Mouse (Mus musculus) CH12.LX (cell line): ENCODE data around the gene Gpatch2.

Experiments
- CHD1 ChIP-seq: IDR thresholded peaks from 2 replicates; pipeline ENCODE4 v1.6.1; 2012; ENCODE audit warnings: low read depth, low read length, improper control_type of control experiment, inconsistent platforms
- CTCF ChIP-seq, 2 experiments: IDR thresholded peaks in 1 of 2; conservative IDR thresholded peaks in 1 of 2; 2 replicates each; pipeline ENCODE4 v1.5.1; 2011 to 2012; ENCODE audit warnings: low read depth in 2 of 2, low read length in 2 of 2, improper control_type of control experiment in 1 of 2, inconsistent platforms in 1 of 2, mild to moderate bottlenecking in 1 of 2, moderate library complexity in 1 of 2
- E2F4 ChIP-seq: IDR thresholded peaks from 2 replicates; pipeline ENCODE4 v1.6.1; 2011; ENCODE audit warnings: low read depth, low read length, improper control_type of control experiment; ENCODE audit not compliant: insufficient replicate concordance
- EP300 ChIP-seq: IDR thresholded peaks from 2 replicates; pipeline ENCODE4 v1.6.1; 2011; ENCODE audit warnings: low read length, improper control_type of control experiment
- ETS1 ChIP-seq: conservative IDR thresholded peaks from 2 replicates; pipeline ENCODE4 v1.6.1; 2012; ENCODE audit warnings: low read depth, mild to moderate bottlenecking, inconsistent platforms, low read length, improper control_type of control experiment, moderate library complexity
- HCFC1 ChIP-seq: IDR thresholded peaks from 2 replicates; pipeline ENCODE4 v1.6.1; 2012; ENCODE audit warnings: low read depth, mild to moderate bottlenecking, inconsistent platforms, low read length, improper control_type of control experiment
- JUND ChIP-seq: conservative IDR thresholded peaks from 2 replicates; pipeline ENCODE4 v1.6.1; 2011; ENCODE audit warnings: low read depth, low read length, improper control_type of control experiment
- MAX ChIP-seq: IDR thresholded peaks from 2 replicates; pipeline ENCODE4 v1.6.1; 2011; ENCODE audit warnings: low read length, improper control_type of control experiment
- NELFE ChIP-seq: IDR thresholded peaks from 2 replicates; pipeline ENCODE4 v1.6.1; 2011; ENCODE audit warnings: low read depth, low read length, improper control_type of control experiment
- POLR2A ChIP-seq: IDR thresholded peaks from 2 replicates; pipeline ENCODE4 v1.6.1; 2011; ENCODE audit warnings: low read depth, mild to moderate bottlenecking, improper control_type of control experiment, low read length
- TBP ChIP-seq: conservative IDR thresholded peaks from 2 replicates; pipeline ENCODE4 v1.6.1; 2011; ENCODE audit warnings: low read depth, low read length, improper control_type of control experiment
- USF1 ChIP-seq: IDR thresholded peaks from 2 replicates; pipeline ENCODE4 v1.6.1; 2014; ENCODE audit warnings: low read depth, mild to moderate bottlenecking, inconsistent platforms, low read length, improper control_type of control experiment
- ZKSCAN1 ChIP-seq: IDR thresholded peaks from 2 replicates; pipeline ENCODE4 v1.6.1; 2012; ENCODE audit warnings: low read depth, inconsistent platforms, low read length, improper control_type of control experiment, borderline replicate concordance
- ZNF384 ChIP-seq: IDR thresholded peaks from 2 replicates; pipeline ENCODE4 v1.6.1; 2012; ENCODE audit warnings: low read depth, low read length, improper control_type of control experiment, inconsistent platforms

DNA sequence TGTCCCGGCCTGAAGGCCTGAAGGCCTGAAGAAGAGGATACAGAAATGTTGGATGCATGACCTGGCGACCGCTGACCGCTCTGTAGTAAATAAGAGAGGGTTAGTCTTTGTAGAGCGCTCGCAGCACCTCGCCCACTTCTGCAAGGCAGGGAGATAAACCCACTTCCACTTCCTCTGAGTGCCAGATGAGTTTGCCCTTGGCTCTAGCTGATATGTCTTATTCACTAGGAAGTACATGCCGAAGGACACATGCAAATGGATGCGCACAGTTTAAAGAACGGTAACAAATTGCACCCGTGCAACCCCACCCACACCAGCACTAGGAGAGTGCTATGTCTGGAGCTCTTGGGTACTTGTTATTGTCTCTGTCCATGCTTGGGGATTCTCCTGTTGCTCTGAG lies 131.6 kb downstream of the Gpatch2 start:
- TF ChIP-seq POLR2A = no peak
- no peak for TF ChIP-seq HCFC1
- no peak for TF ChIP-seq CHD1
- TF ChIP-seq NELFE = no peak
- TF ChIP-seq MAX = no peak
- TF ChIP-seq CTCF (conservative IDR thresholded peaks at IDR 0.05 in 1 of 2, IDR thresholded peaks at IDR 0.05 in 1 of 2; ENCODE audit: low read depth in 2 of 2, low read length in 2 of 2) = no peak
- no peak for TF ChIP-seq EP300
- no peak for TF ChIP-seq USF1
- no peak for TF ChIP-seq E2F4
- no peak for TF ChIP-seq ZKSCAN1
- no peak for TF ChIP-seq ETS1
- no peak for TF ChIP-seq ZNF384
- TF ChIP-seq JUND = no peak
- TF ChIP-seq TBP = no peak
